Mouse (Mus musculus) ES-Bruce4 (cell line): ENCODE data around the gene Msl1. TPM values are rescaled to one million over a fixed set of nuclear protein-coding genes. Genes with fewer than 3 reads are reported as not detected.
A peak's percentile ranks its signal among the peaks of the same experiment; 100 is the strongest.
"Not testable (repeated sequence)": the region's sequence is repeated elsewhere in the genome, so short reads cannot be mapped to it uniquely, and the experiment has no call there.

ENCODE experiments used
- H3K27ac ChIP-seq: 2 replicates; pipeline ENCODE4 v1.5.1; 2012; ENCODE audit warnings: low read length, inconsistent platforms; ENCODE audit not compliant: insufficient read depth
- H3K27me3 ChIP-seq: 2 replicates; pipeline ENCODE4 v1.6.1; 2012; ENCODE audit warnings: mild to moderate bottlenecking, low read length, inconsistent platforms; ENCODE audit not compliant: control insufficient read depth, poor library complexity, insufficient read depth, severe bottlenecking
- H3K36me3 ChIP-seq: 2 replicates; pipeline ENCODE4 v1.6.1; 2012; ENCODE audit warnings: inconsistent platforms, mild to moderate bottlenecking, low read length, moderate library complexity; ENCODE audit not compliant: control insufficient read depth, poor library complexity, insufficient read depth, severe bottlenecking
- H3K4me1 ChIP-seq: one replicate; pipeline ENCODE4 v1.8.1; 2011; ENCODE audit warnings: low read length; ENCODE audit not compliant: control insufficient read depth, insufficient read depth
- H3K4me3 ChIP-seq: 2 replicates; pipeline ENCODE4 v1.5.1; 2011; ENCODE audit warnings: low read depth, mild to moderate bottlenecking, low read length
- H3K9ac ChIP-seq: 2 replicates; pipeline ENCODE4 v1.6.1; 2012; ENCODE audit warnings: low read depth, mild to moderate bottlenecking, inconsistent platforms; ENCODE audit not compliant: poor library complexity, severe bottlenecking
- H3K9me3 ChIP-seq: replicated peaks from 2 replicates; pipeline ENCODE4 v1.6.1; 2012; ENCODE audit warnings: mild to moderate bottlenecking, low read length, inconsistent platforms; ENCODE audit not compliant: control insufficient read depth, poor library complexity, insufficient read depth, severe bottlenecking
- CTCF ChIP-seq: IDR thresholded peaks from one replicate; pipeline ENCODE4 v1.8.1; 2011; ENCODE audit warnings: low read depth, low read length
- EP300 ChIP-seq: IDR thresholded peaks from 2 replicates; pipeline ENCODE4 v1.6.1; 2011; ENCODE audit warnings: low read depth, low read length; ENCODE audit not compliant: insufficient read depth
- POLR2A ChIP-seq: IDR thresholded peaks from one replicate; pipeline ENCODE4 v1.8.1; 2011; ENCODE audit warnings: low read length; ENCODE audit not compliant: insufficient read depth
- polyA plus RNA-seq: library from polyadenylated mRNA; stranded (reverse); fragments of >200 nt; gene quantifications from 2 replicates; pipeline ENCODE4 v1.2.4, GENCODE M21; 2011; ENCODE audit warnings: low read depth; ENCODE audit not compliant: missing spikeins, insufficient read depth, insufficient read length

Msl1 gene
- polyA plus RNA-seq, 1 experiment: 68.7 TPM

- Histone ChIP-seq H3K4me1 (peaks cover 2% of the 10 kb centered on the region), H3K9ac (peak overlapping the region; percentile 84), H3K9me3 (no peaks in the 10 kb centered on the region), H3K27me3 (no peaks in the 10 kb centered on the region), H3K36me3 (peaks cover 57% of the 10 kb centered on the region), H3K27ac (peak overlapping the region; percentile 71), H3K4me3 (peak overlapping the region; percentile 93)
- no peak for TF ChIP-seq POLR2A
- no peak for TF ChIP-seq CTCF
- no peak for TF ChIP-seq EP300
Measured at GRCm38 (mm10) chr11:98810686-98811085, 15.4 kb downstream of the Msl1 start.

- Histone ChIP-seq H3K36me3 (peaks cover 75% of the 10 kb centered on the region), H3K9me3 (no peaks in the 10 kb centered on the region), H3K4me1 (peaks cover 2% of the 10 kb centered on the region), H3K4me3 (no peak overlapping the region), H3K27ac (no peak overlapping the region), H3K27me3 (no peaks in the 10 kb centered on the region), H3K9ac (no peak overlapping the region)
- TF ChIP-seq EP300 (no peak), CTCF (no peak), POLR2A (no peak)
Measured at GRCm38 (mm10) chr11:98816706-98817239, 21.5 kb downstream of the Msl1 start.

- no peak overlapping the region for H3K9ac ChIP-seq
- H3K9me3 ChIP-seq: no peaks in the 10 kb centered on the region
- no peak overlapping the region for H3K4me3 ChIP-seq
- H3K36me3 ChIP-seq: peaks cover 74% of the 10 kb centered on the region
- no peaks in the 10 kb centered on the region for H3K27me3 ChIP-seq
- no peak overlapping the region for H3K27ac ChIP-seq
- TF ChIP-seq EP300: no peak
- TF ChIP-seq CTCF: no peak
- no peak for TF ChIP-seq POLR2A
- no peaks in the 10 kb centered on the region for H3K4me1 ChIP-seq
Measured at GRCm38 (mm10) chr11:98820968-98821367, 25.7 kb downstream of the Msl1 start.

GRCm38 (mm10) chr11:98826071-98826470 lies 30.8 kb downstream of the Msl1 start:
- H3K36me3 ChIP-seq: peaks cover 78% of the 10 kb centered on the region

GRCm38 (mm10) chr11:98827877-98828276 lies 32.6 kb downstream of the Msl1 start:
- no peak for TF ChIP-seq CTCF
- TF ChIP-seq POLR2A: no peak
- H3K4me1 ChIP-seq: no peaks in the 10 kb centered on the region
- H3K27ac ChIP-seq: no peak overlapping the region
- H3K27me3 ChIP-seq: no peaks in the 10 kb centered on the region
- H3K36me3 ChIP-seq: peaks cover 80% of the 10 kb centered on the region
- no peak overlapping the region for H3K4me3 ChIP-seq
- H3K9ac ChIP-seq: no peak overlapping the region
- no peaks in the 10 kb centered on the region for H3K9me3 ChIP-seq

More at GRCm38 (mm10) chr11:98826071-98826470, 30.8 kb downstream of the Msl1 start:
- not testable (repeated sequence) for H3K9me3 ChIP-seq, H3K27me3 ChIP-seq, H3K9ac ChIP-seq, H3K27ac ChIP-seq, H3K4me1 ChIP-seq, H3K4me3 ChIP-seq

GRCm38 (mm10) chr11:98829091-98829775 lies 33.9 kb downstream of the Msl1 start:
- no peaks in the 10 kb centered on the region for H3K9me3 ChIP-seq
- H3K9ac ChIP-seq: no peak overlapping the region
- no peak for TF ChIP-seq EP300
- TF ChIP-seq CTCF: peak; percentile 25
- TF ChIP-seq POLR2A: no peak
- peaks cover 78% of the 10 kb centered on the region for H3K36me3 ChIP-seq
- H3K27me3 ChIP-seq: no peaks in the 10 kb centered on the region
- no peak overlapping the region for H3K27ac ChIP-seq
- H3K4me3 ChIP-seq: no peak overlapping the region
- no peaks in the 10 kb centered on the region for H3K4me1 ChIP-seq
